Mouse (Mus musculus): ENCODE results near the gene Rnase9.
"Not testable (repeated sequence)": the region's sequence is repeated elsewhere in the genome, so short reads cannot be mapped to it uniquely, and the experiment has no call there.

The Rnase9 gene

GRCm38 (mm10) chr14:51050063-51050462 is 8.4 kb upstream of the Rnase9 start, which contains the start of gene Rnase11:
TSS of gene Rnase11 (minus strand) at chr14:51050163.
- DNase-seq (ENCODE audit: low spot score): no peak

GRCm38 (mm10) chr14:51047846-51048245 is 6.2 kb upstream of the Rnase9 start:
- no peak for DNase-seq (ENCODE audit: low spot score)

- no peak for DNase-seq (ENCODE audit: low spot score)
Measured at GRCm38 (mm10) chr14:51036214-51036613, 5.5 kb downstream of the Rnase9 start.

GRCm38 (mm10) chr14:51035206-51035605 is 6.5 kb downstream of the Rnase9 start:
- no peak for DNase-seq (ENCODE audit: low spot score)

- DNase-seq (ENCODE audit: low spot score): no peak
Measured at GRCm38 (mm10) chr14:51027387-51028155, 14.1 kb downstream of the Rnase9 start.

- DNase-seq (ENCODE audit: low spot score): peak; percentile 88
Measured at GRCm38 (mm10) chr14:51026391-51027133, 15.1 kb downstream of the Rnase9 start.

GRCm38 (mm10) chr14:51024820-51025219 is 16.8 kb downstream of the Rnase9 start:
- peak; percentile 19 for DNase-seq (ENCODE audit: low spot score)

- DNase-seq (ENCODE audit: low spot score): no peak
Measured at GRCm38 (mm10) chr14:51023457-51023856, 18.2 kb downstream of the Rnase9 start.

GRCm38 (mm10) chr14:51017256-51017655 is 24.4 kb downstream of the Rnase9 start:
- no peak for DNase-seq (ENCODE audit: low spot score)

GRCm38 (mm10) chr14:51015780-51016179 is 25.9 kb downstream of the Rnase9 start:
- no peak for DNase-seq (ENCODE audit: low spot score)

- not testable (repeated sequence) for DNase-seq (ENCODE audit: low spot score)
Measured at GRCm38 (mm10) chr14:51014724-51015123, 26.9 kb downstream of the Rnase9 start.

- DNase-seq (ENCODE audit: low spot score): no peak
Measured at GRCm38 (mm10) chr14:51009572-51009971, 32.1 kb downstream of the Rnase9 start.

- DNase-seq (ENCODE audit: low spot score): no peak
Measured at GRCm38 (mm10) chr14:51008781-51009180, 32.9 kb downstream of the Rnase9 start.

GRCm38 (mm10) chr14:51007914-51008713 is 33.6 kb downstream of the Rnase9 start:
- DNase-seq (ENCODE audit: low spot score): no peak

GRCm38 (mm10) chr14:51007152-51007801 is 34.4 kb downstream of the Rnase9 start, which contains the start of gene Rnase10:
TSS of gene Rnase10 (plus strand) at chr14:51007751.
- no peak for DNase-seq (ENCODE audit: low spot score)

- no peak for DNase-seq (ENCODE audit: low spot score)
Measured at GRCm38 (mm10) chr14:50997999-50998666, 43.5 kb downstream of the Rnase9 start.

GRCm38 (mm10) chr14:50997088-50997487 is 44.6 kb downstream of the Rnase9 start:
- DNase-seq (ENCODE audit: low spot score): no peak

- no peak for DNase-seq (ENCODE audit: low spot score)
Measured at GRCm38 (mm10) chr14:50991037-50991436, 50.6 kb downstream of the Rnase9 start.

Measured in retina, embryonic 14.5 days (tissue).